Mouse (Mus musculus) hindbrain, embryonic 13.5 days (tissue): Measurements from ENCODE around the gene Zfp941. TPM values are rescaled to one million over a fixed set of nuclear protein-coding genes. Genes with fewer than 3 reads are reported as not detected.
"Not testable (repeated sequence)": the region's sequence is repeated elsewhere in the genome, so short reads cannot be mapped to it uniquely, and the experiment has no call there.

ENCODE experiments used
- ATAC-seq: fragments of 200-750 bp; cut with Nextera tagmentation; 2 replicates; pipeline ENCODE4 v1.8.0; 2017; ENCODE audit warnings: moderate TSS enrichment; ENCODE audit not compliant: low FRiP score
- H3K27ac ChIP-seq: fragments of 300-500 bp; sonication (generic); 2 replicates; pipeline ENCODE4 v1.5.1; 2015; ENCODE audit warnings: inconsistent platforms, mild to moderate bottlenecking, moderate library complexity
- H3K27me3 ChIP-seq: fragments of 300-500 bp; sonication (generic); 2 replicates; pipeline ENCODE4 v1.6.1; 2015; ENCODE audit warnings: mild to moderate bottlenecking, inconsistent platforms
- H3K36me3 ChIP-seq: fragments of 300-500 bp; sonication (generic); 2 replicates; pipeline ENCODE4 v1.6.1; 2015; ENCODE audit warnings: mild to moderate bottlenecking, inconsistent platforms
- H3K4me1 ChIP-seq: fragments of 300-500 bp; sonication (generic); replicated peaks from 2 replicates; pipeline ENCODE4 v1.6.1; 2015; ENCODE audit warnings: inconsistent platforms
- H3K4me2 ChIP-seq: fragments of 300-500 bp; sonication (generic); 2 replicates; pipeline ENCODE4 v1.6.1; 2015; ENCODE audit warnings: inconsistent platforms, mild to moderate bottlenecking, moderate library complexity
- H3K4me3 ChIP-seq: fragments of 300-500 bp; sonication (generic); 2 replicates; pipeline ENCODE4 v1.5.1; 2015; ENCODE audit warnings: mild to moderate bottlenecking, inconsistent platforms
- H3K9ac ChIP-seq: fragments of 300-500 bp; sonication (generic); 2 replicates; pipeline ENCODE4 v1.6.1; 2015; ENCODE audit warnings: mild to moderate bottlenecking, inconsistent platforms
- H3K9me3 ChIP-seq: fragments of 300-500 bp; sonication (generic); 2 replicates; pipeline ENCODE4 v1.6.1; 2016; ENCODE audit warnings: inconsistent platforms
- WGBS: fragments of 180-500 bp; shearing (Covaris S2); methylation state at CpG from one replicate; pipeline ENCODE4 v1.1.7; 2015; 5-methylcytosine and 5-hydroxymethylcytosine counted together
- polyA plus RNA-seq: library from polyadenylated mRNA; unstranded; fragments of >200 nt; fragmentation: Nextera tagmentation; extraction: Ambion mirVana; gene quantifications from 2 replicates; pipeline ENCODE4 v1.2.1, GENCODE M21; 2015

Gene Zfp941
- polyA plus RNA-seq, 1 experiment from 2014 or later, result 24.1 TPM

GRCm38 (mm10) chr7:140798212-140798611 is 23.8 kb downstream of the Zfp941 start:
- WGBS, result 70% methylated on average over 2 of the region's 2 CpGs
- Histone ChIP-seq H3K9me3 (no peaks in the 10 kb centered on the region), H3K4me3 (no peak overlapping the region), H3K27me3 (no peaks in the 10 kb centered on the region), H3K9ac (no peak overlapping the region), H3K4me1 (no peaks in the 10 kb centered on the region), H3K36me3 (no peaks in the 10 kb centered on the region), H3K4me2 (no peak overlapping the region), H3K27ac (no peak overlapping the region)
- ATAC-seq, result no peak

- no peaks in the 10 kb centered on the region for H3K4me1 ChIP-seq
- H3K27ac ChIP-seq, result no peak overlapping the region
- no peaks in the 10 kb centered on the region for H3K36me3 ChIP-seq
- no peak overlapping the region for H3K9ac ChIP-seq
- WGBS, result 80% methylated on average over 3 of the region's 3 CpGs
- no peak for ATAC-seq
- H3K4me3 ChIP-seq, result no peak overlapping the region
- no peak overlapping the region for H3K4me2 ChIP-seq
- H3K9me3 ChIP-seq, result no peaks in the 10 kb centered on the region
- no peaks in the 10 kb centered on the region for H3K27me3 ChIP-seq
Observed at GRCm38 (mm10) chr7:140797619-140798018, 24.4 kb downstream of the Zfp941 start.

GRCm38 (mm10) chr7:140793541-140793940 is 28.4 kb downstream of the Zfp941 start:
- ATAC-seq, result no peak
- WGBS, result 79% methylated on average over 4 of the region's 4 CpGs
- H3K27me3 ChIP-seq, result no peaks in the 10 kb centered on the region

DNA sequence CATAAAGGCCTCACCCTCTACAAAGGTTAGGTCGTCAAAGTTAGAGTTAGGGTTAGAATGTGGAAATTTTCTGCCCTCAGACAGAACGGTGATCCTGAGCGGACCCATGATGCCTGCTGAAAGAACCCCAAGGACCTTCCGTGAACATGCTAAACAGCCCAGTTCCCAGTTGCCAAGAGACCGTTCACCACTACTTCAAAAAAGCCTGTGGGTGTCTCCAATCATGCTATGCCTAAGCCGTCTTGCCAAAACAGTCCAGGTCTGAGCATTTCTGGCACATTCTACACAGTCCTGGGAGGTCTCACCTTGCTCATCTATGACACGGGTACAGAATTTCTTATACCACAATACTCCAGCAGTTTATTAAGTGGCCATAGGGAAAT is 33.9 kb downstream of the Zfp941 start:
- H3K4me2 ChIP-seq, result no peak overlapping the region
- H3K4me1 ChIP-seq, result no peaks in the 10 kb centered on the region
- no peak overlapping the region for H3K4me3 ChIP-seq
- ATAC-seq, result no peak
- no peaks in the 10 kb centered on the region for H3K27me3 ChIP-seq
- peaks cover 4% of the 10 kb centered on the region; the same call in 1 of the 2 replicates for H3K9me3 ChIP-seq
- H3K36me3 ChIP-seq, result no peaks in the 10 kb centered on the region
- H3K9ac ChIP-seq, result no peak overlapping the region
- 91% methylated on average over 7 of the region's 7 CpGs for WGBS
- no peak overlapping the region for H3K27ac ChIP-seq

More at GRCm38 (mm10) chr7:140793541-140793940, 28.4 kb downstream of the Zfp941 start:
- no peaks in the 10 kb centered on the region for H3K36me3 ChIP-seq
- H3K4me3 ChIP-seq, result no peak overlapping the region
- peaks cover 4% of the 10 kb centered on the region; the same call in 1 of the 2 replicates for H3K9me3 ChIP-seq
- no peak overlapping the region for H3K4me2 ChIP-seq
- H3K27ac ChIP-seq, result no peak overlapping the region
- H3K9ac ChIP-seq, result no peak overlapping the region
- no peaks in the 10 kb centered on the region for H3K4me1 ChIP-seq

- ATAC-seq, result no peak
- H3K4me3 ChIP-seq, result no peak within 1 kb of the TSS
- no peaks in the 10 kb centered on the region for H3K27me3 ChIP-seq
Observed at GRCm38 (mm10) chr7:140787406-140788052, 34.4 kb downstream of the Zfp941 start, which contains the start of gene Syce1. Gene Syce1 (minus strand): TSS chr7:140787852.

DNA sequence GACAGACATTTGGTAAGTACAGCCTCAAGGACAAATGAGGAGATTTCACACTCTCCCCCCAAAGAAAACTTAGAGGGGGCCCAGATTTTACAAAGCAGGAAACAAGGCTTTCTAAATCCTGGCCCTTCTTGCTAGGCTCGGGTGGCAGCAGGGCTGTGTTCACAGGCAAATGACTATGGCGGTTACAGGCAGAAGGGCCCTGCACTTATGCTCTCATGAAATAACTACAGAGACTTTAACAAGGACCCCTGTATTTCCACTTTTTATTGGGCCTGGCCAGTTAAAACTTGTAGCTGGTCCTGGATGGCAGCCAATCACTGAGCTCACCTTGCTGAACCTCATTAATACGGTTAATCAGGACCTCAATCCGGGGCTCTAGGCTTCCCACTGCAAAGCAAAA is 41.4 kb downstream of the Zfp941 start:
- no peak overlapping the region for H3K4me3 ChIP-seq
- no peak overlapping the region for H3K27ac ChIP-seq
- no peaks in the 10 kb centered on the region for H3K27me3 ChIP-seq
- no peaks in the 10 kb centered on the region for H3K36me3 ChIP-seq
- H3K4me2 ChIP-seq, result no peak overlapping the region
- no peak for ATAC-seq
- no peak overlapping the region for H3K9ac ChIP-seq
- no peaks in the 10 kb centered on the region for H3K9me3 ChIP-seq
- WGBS, result 87% methylated on average over 4 of the region's 4 CpGs
- no peaks in the 10 kb centered on the region for H3K4me1 ChIP-seq

More at GRCm38 (mm10) chr7:140787406-140788052, 34.4 kb downstream of the Zfp941 start, which contains the start of gene Syce1:
- no peaks in the 10 kb centered on the region for H3K4me1 ChIP-seq
- H3K9me3 ChIP-seq, result peaks cover 4% of the 10 kb centered on the region; the same call in 1 of the 2 replicates
- H3K9ac ChIP-seq, result no peak within 1 kb of the TSS
- no peak within 1 kb of the TSS for H3K4me2 ChIP-seq
- H3K36me3 ChIP-seq, result no peaks in the 10 kb centered on the region
- WGBS, result 86% methylated on average over 33 of the region's 33 CpGs
- no peak within 1 kb of the TSS for H3K27ac ChIP-seq

DNA sequence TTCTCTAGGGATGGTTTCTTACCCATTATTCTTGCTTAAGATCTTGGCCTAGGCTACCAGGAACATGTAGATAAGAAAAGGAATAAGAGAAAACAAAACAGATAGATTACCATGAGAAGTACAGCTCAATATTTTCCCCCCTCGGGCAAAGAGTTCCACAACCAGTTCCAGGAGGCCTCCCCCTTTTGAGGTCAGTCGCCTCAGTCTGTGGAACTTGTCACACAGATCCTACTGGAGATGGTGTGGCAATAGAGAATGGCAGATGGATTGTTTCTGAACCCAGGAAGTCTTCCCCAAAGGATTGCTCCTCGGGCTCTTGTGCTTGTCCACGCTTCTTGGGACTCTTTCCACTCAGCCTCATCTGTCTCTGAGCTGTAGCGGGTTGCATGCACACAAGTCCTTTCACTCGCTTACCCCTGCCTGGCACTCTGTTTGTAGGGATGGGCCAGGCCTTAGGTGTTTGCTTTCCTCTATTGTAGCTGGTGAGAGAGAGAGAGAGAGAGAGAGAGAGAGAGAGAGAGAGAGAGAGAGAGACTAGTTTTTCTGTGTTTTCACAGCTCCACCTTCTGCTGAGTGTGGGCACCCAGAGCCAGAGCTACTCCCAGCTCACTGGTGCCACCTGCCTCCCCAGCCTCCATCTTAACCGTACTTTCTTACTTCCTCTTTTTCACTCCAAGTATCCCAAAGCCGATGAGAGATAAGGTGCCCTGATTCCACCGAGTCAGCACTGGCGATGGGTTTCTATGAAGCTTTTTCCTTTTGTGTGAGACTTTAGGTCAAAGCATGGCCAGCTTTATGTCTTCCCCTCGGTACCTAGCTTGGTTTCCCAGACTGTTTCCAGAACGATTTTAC is 55.9 kb downstream of the Zfp941 start:
- ATAC-seq, result no peak
- Histone ChIP-seq H3K9me3 (no peaks in the 10 kb centered on the region), H3K27ac (no peak overlapping the region), H3K9ac (no peak overlapping the region), H3K27me3 (no peaks in the 10 kb centered on the region), H3K4me2 (no peak overlapping the region), H3K36me3 (no peaks in the 10 kb centered on the region), H3K4me3 (no peak overlapping the region), H3K4me1 (no peaks in the 10 kb centered on the region)
- WGBS, result 81% methylated on average over 12 of the region's 12 CpGs

GRCm38 (mm10) chr7:140765391-140765790 is 56.6 kb downstream of the Zfp941 start:
- not testable (repeated sequence) for H3K36me3 ChIP-seq, H3K4me1 ChIP-seq, H3K9me3 ChIP-seq, H3K4me2 ChIP-seq, H3K27me3 ChIP-seq, H3K27ac ChIP-seq, H3K4me3 ChIP-seq, H3K9ac ChIP-seq, ATAC-seq
- WGBS, result 68% methylated on average over 1 of the region's 1 CpGs

DNA sequence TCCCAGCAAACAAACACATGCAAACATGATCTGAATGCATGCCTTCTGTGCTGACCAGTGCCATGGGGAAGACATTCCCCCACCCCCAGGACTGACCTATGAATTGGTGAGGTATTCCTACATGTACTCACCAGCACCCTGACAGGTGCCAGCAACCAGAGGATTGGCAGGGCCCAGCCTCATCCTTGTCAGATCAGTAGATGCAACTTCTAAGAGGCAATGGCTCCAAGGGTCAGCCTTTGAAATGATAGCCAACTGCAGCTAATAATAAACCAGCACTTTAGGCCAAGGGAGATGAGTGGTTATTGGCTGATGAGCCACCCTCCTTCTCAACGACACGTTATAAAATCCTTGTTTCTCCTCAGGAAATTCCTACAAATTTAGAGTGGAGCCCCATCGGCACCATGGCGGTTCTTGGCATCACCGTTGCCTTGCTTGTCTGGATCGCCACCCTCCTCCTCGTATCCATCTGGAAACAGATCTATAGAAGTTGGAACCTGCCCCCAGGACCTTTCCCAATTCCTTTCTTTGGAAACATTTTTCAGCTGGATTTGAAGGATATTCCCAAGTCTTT is 58.4 kb downstream of the Zfp941 start, which contains the start of gene Cyp2e1:
Gene Cyp2e1, plus strand, starts transcription at position 293 of the 574 bp plus-strand sequence.
- no peak within 1 kb of the TSS for H3K9ac ChIP-seq

GRCm38 (mm10) chr7:140760647-140761046 is 61.3 kb downstream of the Zfp941 start:
- H3K27ac ChIP-seq, result no peak overlapping the region
- ATAC-seq, result no peak
- H3K4me3 ChIP-seq, result no peak overlapping the region
- no peak overlapping the region for H3K9ac ChIP-seq
- no peak overlapping the region for H3K4me2 ChIP-seq
- no peaks in the 10 kb centered on the region for H3K27me3 ChIP-seq
- H3K4me1 ChIP-seq, result no peaks in the 10 kb centered on the region
- no peaks in the 10 kb centered on the region for H3K36me3 ChIP-seq
- H3K9me3 ChIP-seq, result no peaks in the 10 kb centered on the region

More for the DNA sequence above, 58.4 kb downstream of the Zfp941 start, which contains the start of gene Cyp2e1:
- no peak for ATAC-seq
- Histone ChIP-seq H3K36me3 (no peaks in the 10 kb centered on the region), H3K4me1 (no peaks in the 10 kb centered on the region), H3K4me2 (no peak within 1 kb of the TSS), H3K27ac (no peak within 1 kb of the TSS), H3K9me3 (no peaks in the 10 kb centered on the region), H3K4me3 (no peak within 1 kb of the TSS), H3K27me3 (no peaks in the 10 kb centered on the region)
- WGBS, result 93% methylated on average over 7 of the region's 7 CpGs
